Mouse (Mus musculus) kidney, postnatal 25 days (tissue): ENCODE measurements at regions not wholly inside any gene's neighbourhood (a gene's known extent, or its start where the extent isn't known, plus 50 kb on each side); places are given as distances from the start of the nearest gene placed in this dataset.

ENCODE experiments used
- DNase-seq, 2 experiments: peaks; one replicate each; pipeline ENCODE4 v3.0.0; 2021; ENCODE audit warnings: mixed read lengths in 2 of 2

DNA sequence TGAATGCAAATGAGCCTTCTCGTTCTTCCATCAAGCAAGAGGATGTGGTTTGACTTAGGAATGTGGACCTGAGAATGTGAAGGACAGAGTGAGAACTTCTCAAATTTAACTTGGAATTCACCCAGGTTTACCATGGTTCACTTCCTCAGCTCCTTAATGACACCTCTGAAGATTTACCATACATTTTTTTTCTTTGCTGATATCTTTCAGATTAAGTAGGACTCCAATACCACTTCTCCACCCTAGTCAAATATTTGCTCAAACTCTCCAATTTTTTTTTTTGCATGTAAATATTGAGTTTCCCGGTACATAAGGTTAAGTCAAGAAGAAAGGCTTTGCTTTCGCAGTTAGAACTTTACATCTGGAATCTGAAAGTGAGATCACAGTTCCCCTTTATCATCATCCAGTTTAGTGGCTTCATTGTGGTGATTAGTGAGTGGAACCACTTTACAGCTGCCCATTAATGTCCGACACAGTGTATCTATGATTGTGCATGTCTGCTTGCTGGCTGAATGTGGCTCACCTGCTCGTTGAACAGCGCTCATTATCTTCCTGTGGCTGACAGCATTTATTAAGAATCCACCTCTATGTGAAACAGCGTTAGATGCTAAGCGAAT lies 446.0 kb upstream of the Adam34 start:
- no peak for DNase-seq

DNA sequence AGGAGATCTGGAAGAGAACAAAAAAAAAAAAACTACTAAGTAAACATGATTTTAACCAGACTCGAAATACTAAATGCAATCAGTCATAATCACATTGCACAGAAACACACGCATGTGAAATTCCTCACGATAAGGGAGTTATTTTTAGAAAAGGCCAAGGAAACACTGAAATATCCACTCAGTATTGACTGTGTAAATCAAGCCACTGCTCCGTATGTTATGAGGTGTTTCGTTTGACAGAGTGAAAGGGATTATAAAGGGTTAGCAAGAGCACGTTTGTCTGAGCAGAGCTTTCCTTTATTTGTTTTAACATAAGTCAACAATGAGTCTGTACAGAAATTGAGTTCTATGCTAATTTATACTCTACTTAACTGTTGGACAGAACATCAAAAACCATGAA lies 455.3 kb upstream of the Adam34 start:
- no peak for DNase-seq

DNA sequence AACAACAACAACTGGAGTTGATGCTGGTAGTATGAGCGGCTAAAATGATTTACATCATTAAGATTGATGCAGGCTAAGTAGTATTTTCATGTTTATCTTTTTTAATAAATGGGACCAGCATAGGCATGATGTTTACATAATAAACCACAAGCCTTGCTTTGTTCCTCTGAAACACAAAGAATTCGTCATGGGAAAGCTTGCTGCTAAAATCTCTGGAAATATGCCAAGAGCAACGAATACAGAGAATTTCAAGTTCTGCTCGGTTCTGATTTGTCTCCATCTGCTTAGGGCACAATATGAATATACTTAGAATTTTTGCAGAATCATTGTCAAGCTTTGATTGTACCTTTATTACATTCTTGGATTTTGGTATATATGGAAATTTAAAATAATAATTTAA lies 467.2 kb upstream of the Adam34 start:
- DNase-seq = no peak

DNA sequence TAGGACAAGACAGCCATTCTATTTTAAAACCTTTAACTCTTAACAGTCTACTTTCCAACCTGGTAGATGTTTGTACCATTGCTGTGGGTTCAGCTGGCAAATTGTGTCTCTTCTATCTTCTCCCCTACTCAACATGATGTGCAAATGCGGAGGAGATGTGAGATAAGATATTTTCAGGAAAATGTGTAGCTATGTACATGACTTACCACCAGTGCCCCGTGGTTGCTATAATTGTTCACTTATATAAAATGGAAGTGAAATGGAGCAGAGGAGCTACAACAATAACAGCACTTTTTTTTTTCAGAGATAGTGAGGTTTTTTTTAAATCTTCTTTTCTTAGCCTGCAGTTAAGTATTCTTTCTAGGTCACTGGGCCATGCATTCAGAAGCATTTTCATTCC lies 492.4 kb upstream of the Adam34 start:
- no peak for DNase-seq

DNA sequence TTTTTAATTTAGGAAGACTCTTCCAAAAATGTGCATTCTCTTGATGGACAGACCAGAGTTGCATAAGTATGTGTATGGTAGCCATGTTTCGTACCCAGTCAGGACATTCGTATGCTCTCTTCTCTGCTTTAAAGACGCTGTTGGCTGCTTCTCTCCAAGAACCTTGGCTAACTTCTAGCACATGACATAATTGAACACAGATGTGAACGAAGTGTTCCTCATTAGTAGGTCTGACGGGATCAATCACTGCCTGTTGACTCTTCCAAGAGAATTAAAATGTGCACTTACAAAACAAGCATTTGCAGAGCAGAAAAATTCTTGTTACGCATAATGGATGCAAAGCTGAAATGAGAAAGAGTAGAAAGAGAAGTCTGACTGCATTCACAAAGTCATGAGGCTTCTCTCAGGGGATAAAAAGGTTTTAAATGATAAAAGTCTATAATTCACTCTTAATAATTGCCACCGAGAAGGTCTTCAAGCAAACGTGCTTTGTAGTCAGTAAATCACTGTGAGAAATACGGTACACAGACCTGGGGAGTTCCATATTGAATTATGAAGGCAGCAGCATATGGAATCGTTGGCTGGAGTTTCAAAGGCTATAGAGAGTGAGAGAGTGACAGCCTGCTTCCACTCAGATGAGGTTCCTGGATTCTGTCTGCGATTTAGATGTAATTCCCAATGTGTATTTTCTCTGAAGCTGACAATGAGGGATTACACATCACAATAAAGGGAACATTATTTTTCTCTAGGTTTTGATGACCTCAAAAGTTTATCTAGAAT lies 496.7 kb upstream of the Adam34 start:
- no peak for DNase-seq

DNA sequence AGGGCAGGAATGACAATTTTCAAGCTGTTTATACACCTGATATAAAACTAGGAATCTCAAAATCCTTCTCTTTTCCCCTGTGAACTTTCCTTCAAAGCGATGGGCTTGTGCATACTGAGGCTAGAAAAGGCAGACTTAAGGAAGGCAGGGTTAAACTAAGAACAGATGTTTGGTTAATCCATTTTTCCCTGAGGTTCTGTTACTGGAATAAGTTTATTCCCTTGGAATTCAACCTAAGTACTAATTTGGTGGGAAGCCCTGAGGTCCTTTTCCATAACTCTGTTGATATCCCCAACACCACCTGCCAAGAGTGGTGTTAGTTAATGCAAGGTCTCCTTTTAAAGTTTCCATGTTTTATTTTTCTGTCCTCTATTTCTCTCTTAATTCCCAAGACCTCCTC lies 512.5 kb upstream of the Adam34 start:
- DNase-seq = no peak

DNA sequence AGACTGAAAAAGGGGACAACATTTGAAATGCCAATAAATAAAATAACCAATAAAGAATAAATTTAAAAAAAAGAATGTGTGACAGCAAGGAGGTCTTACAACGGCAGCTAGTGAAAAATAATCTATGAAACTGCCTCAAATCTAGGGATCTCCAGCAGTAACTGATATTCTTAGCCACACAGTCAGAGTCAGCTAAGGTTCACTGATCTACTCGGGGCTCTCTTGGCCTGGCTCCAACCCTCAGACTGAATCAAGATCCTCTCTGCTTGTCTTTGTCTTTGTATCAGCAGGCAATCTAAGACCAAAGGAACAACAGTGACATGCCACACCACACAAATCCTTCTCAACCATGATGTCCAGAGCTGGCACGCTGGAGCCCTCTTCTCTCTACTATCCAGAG lies 542.5 kb upstream of the Adam34 start:
- DNase-seq = peak in 1 of 2 experiments; percentile 2

DNA sequence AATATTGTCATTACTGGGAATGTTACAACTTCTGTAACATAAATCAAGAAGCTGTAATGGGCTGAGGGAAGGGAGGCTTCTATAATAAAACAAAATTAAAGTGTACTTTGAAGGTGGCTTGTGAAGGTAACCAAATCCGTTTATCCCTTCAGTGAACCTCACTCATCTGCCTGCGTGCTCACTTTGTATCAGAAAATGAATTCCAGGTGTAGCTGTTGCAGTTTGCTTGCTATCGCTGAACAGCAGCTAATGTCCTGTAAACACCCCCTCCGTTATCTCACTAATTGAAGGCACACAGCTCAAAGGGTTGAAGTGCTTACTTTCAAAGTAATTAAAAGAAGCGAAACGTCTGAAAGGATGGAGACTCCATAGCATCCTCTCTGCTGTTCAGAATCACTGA lies 547.2 kb upstream of the Adam34 start:
- DNase-seq = no peak

DNA sequence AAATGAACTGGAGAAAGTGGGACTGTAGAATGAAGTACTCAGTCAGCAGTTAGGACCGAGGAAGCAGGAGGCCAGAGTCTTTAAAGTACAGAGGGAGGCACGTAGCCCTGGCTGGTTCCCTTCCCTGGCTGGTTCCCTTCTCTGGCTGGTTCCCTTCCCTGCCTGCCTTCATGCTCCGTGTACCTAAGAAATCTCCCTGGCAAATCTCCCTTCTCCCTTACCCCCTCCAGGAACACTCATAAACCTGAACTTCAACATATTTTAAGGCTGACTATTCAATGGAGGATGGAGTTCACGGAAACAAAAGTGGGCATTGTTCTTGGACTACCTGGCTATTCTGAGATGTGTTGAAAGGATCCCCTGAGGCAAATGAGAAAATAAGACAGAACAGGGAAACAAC lies 551.2 kb upstream of the Adam34 start:
- no peak for DNase-seq

DNA sequence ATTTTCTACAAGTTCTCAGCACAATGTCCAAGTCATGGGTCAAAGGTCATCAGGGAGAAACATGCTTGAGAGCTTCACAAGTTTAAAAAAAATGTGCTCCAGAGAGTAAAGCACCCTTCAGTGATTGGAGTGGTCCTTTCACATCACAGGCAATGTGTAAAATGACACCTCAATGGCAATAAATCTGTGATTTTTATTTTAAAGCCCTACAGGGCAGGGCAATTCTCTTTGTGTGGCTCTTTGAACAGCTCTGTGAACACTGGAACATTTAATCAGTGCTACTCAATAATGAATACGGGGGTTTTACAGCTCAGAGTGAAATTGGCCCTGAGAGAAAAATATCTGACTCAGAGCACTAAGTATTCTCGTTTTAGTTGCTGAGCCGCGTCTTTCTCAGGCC lies 563.5 kb upstream of the Adam34 start:
- DNase-seq = no peak

DNA sequence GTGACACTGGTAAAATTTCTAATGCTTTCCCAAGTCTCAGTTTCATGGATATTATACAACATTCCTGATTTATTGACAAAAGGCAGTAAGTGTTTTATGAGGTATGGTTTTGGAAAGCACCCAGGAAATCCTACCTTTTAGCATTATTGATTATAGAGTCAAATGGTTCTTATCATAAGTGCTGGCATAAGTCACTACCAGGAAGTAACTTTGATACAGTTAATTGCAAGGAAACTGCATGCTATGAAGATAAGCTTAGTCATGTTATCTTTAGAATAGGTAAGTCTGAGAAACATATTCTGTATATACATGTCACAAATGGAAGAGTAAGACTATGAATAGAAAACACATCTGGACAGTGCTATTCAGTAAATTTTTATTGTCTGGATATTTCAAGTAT lies 608.4 kb upstream of the Adam34 start:
- DNase-seq = no peak

DNA sequence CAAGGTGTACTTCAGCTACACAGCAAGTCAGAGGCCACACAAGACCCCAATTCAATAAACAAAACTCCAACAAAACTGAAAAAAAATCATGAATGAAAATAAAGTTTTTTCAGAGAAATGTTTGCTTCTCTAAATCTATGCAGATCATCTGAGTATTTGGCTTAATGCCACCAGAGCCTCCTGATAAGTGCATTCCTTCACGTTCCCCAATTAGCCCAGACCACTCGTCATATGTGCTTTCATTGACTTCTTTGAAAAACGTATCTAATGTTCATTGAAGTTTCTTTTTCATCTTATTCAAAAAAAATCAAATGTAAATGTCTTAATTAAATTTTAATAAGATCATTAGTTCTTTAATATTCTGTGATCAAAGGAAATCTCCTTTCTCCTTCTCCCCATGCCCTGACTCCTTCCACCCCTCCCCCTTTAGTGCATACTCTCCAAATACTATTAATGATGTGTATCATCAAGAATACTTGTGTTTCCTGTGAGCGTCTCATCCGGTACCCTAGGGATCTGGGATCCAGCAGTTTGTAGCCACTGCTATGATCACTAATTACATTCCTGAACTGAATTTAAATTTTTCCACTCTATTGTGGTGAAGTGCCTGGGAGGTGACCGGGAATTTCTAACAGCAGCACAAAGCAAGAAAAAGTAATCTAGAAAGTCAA lies 600.8 kb upstream of the Fat1 start:
- DNase-seq = no peak

DNA sequence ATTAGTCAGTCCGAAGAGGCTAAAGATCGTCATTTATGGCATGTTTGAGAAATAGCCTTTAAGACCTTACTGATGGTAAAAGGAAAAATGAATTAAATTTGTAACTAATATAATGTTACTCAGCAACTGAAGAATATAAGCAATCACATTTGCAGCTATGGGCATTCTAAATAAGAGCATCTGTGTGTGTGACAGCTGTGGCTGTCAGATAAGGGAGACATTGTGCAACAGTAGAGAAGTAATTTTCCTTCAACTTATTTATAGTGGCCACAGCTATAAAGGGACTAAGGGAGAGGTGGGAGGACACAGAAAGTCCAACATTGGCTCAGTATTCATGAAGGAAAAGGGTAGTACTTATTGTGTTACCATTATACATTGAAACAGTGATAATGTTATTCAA lies 591.8 kb upstream of the Fat1 start:
- no peak for DNase-seq

DNA sequence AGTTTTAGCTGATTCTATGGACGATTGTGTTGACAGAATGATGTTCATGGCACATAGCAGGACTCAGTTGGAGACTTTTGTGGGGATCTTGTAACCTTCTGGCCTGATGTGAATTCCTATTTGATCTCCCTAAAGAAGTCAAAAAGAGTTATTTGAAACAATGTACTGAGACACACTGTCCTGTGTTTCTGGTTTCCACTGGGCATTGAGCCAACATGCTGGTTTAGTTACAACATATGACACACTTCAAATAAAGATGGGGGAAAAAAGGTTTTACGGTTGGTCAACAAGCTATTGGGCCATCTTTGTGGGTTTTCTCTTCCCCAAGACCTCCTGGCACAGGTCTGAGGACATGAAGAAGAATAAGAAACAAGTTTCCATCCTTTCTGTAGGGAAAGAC lies 591.3 kb upstream of the Fat1 start:
- no peak for DNase-seq

DNA sequence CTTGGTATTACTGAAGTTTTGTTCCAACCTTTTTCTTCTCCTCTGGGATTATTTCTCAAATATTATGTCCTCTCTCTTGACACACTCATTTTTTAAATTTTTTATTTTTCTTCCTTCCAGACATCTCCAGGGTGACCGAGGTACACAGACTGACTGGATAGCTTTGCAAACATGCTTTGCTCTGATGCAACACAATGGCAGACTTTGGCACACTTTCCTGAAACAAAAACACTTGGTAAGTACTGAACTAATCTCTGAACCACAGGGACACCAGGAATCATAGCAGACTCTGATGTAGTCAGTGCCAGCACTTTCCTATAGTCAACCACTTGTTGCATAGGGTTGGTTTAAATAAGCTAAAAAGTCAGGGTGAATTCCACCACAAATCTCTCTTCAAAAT lies 587.8 kb upstream of the Fat1 start:
- DNase-seq = no peak

DNA sequence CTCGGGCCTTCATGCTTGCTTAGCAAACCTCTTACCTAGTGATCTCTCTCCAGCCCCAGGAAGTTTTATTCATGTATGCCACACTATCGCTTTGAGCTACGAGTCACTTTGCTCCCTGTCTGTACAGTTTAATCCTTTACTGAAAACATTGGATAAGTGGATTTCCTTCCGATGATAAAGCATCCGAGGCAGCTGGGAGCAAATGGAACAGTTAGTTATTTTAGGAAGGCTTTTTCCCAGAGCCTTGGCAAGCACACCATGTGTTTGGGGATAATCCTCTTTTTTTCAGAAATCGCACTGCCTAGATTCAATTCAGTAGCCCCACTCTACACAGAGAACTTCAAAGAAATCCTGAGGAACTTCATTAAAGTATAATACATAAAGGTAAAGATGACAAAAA lies 561.3 kb upstream of the Fat1 start:
- DNase-seq = no peak

DNA sequence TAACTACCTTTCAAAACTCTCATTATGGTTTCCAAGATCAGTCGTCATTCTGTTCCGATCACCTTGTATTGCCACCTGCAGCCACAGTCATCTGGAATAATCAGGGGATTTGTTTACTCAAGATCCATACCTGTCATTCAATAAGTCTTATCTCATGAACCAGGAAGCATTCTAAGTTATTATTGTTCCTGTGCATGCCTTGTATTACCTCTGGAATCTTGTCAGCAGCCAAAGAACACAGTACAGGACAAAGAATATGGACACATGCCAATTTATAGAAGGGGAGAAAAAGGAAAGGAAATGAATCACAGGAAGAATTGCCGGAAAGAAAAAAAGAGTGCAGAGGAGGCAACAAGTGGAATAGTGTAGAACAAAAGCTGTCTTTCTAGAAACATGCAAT lies 557.5 kb upstream of the Fat1 start:
- DNase-seq = no peak

DNA sequence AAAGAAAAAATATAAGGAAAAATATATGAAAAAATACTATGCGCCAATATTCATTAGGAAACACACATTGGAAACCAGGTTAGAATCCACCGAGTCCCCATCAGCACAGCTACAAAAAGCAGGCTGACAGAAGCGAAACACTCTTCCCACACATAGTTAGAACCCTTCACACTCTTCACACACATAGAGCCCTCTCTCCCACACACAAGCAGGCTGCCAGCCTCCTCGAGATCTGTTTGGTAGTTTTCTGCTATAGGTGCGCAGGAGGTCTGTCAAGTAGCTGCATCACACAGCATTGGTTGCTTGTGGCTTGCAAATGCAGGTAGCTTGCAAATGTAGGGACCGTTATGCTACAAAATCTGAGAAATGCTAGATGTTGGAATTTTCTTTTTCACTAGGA lies 526.8 kb upstream of the Fat1 start:
- DNase-seq = no peak

DNA sequence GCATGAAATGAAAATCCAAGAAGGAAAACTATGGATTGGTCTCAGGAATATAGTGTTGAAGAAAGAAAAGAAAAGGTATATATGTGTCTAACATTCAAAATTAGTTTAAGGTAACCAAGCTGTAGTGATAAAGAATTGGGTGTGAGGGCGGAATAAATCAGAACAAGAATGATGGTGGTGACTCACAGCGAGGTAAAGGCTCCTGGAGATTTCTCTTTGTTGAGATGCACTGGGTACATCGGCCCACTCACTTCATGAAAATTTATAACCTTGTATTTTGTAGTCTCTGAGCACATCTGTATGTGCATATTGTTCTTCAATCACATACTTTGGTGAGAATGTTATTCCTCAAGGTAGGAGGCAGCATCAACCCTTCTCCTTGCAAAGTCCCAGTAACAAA lies 525.0 kb upstream of the Fat1 start:
- DNase-seq = no peak

DNA sequence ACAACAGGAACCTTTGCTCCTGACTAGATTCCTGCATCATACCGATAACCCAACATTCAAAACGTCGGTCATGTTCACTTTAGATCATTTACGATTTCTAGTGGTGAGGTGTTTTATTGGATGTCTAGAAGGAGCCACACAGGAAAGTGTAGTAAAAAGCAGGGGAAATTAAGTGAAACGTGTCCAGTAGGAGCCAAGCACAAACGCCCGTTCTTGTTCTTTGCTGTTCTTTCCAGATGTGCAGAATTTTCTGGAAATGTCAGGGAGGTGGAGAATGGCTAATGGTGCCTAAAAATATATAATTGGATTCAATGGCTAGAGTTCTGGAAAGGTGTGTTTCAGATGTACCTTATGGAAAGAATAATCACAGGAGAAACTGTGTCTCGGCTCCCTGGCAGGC lies 517.2 kb upstream of the Fat1 start:
- DNase-seq = no peak

DNA sequence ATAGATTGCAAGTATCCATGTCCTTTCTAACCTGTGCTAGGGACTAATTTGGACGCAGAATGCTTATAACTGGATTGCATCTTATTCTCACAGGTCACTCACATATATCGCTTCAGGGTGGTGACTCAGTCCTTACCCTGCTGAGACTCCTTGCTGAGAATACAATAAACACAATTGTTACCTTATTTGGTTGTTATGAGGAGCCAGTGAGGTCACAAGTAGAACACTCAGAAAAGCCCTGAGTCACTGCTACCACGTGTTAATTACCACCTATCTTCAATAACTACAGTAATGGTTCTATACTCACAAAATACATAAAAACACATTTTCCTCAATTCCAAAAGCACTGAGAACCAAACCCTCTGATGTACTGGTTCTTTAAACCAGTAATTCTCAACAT lies 479.8 kb upstream of the Fat1 start:
- DNase-seq = no peak

DNA sequence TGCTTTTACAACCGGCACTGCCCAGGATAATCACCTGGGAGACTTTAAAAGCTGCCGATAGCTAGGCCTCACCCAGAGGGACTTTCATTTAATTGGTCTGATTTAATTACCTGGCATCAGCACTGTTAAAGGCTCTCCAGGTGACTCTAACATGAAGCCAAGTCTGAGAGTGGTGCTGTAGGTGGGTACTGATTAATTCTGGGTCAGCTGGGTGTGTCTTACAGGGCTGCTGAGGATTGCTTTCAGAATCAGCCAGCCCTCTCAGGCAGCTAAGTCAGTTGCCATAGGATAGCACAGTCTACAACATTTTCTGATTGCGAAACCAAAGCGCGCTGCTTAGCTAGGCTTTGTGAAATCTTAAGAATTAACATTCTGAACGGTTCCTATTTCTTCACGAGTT lies 478.9 kb upstream of the Fat1 start:
- DNase-seq = no peak

DNA sequence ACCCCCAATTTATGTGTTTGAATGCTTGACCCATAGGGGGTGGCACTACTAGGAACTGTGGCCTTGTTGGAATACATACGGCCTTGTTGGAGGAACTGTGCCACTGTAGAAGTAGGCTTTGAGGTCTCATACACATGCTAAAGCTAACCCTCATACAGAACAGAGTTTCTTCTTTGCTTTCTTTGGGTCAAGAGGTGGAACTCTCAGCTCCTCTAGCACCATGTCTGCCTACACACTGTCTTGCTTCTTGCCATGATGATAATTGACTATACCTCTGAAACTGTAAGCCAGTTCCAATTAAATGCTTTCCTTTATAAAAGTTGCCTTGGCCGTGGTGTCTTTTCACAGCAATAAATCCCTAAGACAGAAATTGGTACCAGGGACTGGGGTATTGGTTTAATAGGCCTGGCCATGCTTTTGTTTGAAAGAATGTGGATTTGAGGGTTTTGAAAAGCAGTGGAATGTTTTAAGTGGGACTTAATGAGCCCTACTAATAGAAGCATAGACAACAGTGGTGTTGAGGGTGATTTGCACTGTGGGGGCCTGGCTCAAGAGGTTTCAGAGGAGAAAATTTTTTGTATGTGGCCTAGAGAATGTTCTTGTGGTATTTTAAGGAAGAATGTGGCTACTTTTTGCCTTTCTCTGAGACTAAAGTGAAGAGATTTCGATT lies 468.7 kb upstream of the Fat1 start:
- no peak for DNase-seq

DNA sequence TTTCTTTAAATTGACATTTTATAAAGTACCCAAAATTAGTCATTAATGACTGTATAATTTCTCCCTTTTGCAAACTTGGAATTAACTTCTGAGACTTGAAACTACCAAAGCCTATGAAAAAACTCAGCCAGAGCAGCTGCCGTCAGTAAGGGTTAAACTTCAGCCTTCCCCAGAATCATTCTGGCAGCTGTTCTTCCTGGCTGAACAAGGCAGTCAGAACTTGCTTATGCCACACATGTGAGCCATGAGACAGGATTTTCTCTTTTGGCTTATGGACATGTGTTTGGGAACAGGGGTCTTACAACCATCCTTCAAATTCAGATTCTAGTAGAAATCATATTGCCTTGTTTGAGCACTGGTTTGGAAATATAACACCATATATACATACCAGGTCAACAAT lies 422.4 kb upstream of the Fat1 start:
- no peak for DNase-seq
